ENCODE assay signal across 8 mouse cellular contexts in genomic region chr13:114930996-114931649, GRCm38 (mm10). TPM values are rescaled to one million over a fixed set of nuclear protein-coding genes. Genes with fewer than 3 reads are reported as not detected.
DNase-seq lines count a peak whose midpoint lies in the region; ATAC-seq lines count a peak whose summit lies in the region.

No protein-coding gene starts in this region.

- intact Hi-C loops in heart, postnatal 10 days (cut with DNase I) = loop anchor here (2.0 to 10.0 kb wide), 2 partner anchors 34 to 96 kb away; no protein-coding TSS in a partner anchor

- 0 out of 2 replicates have a peak, but pooled peaks cover 8% of the 10 kb centered on the region for H3K4me1 ChIP-seq in liver, embryonic 12.5 days
- peaks cover 7% of the 10 kb centered on the region; the same call in 1 of the 2 replicates for H3K4me1 ChIP-seq in neural tube, embryonic 12.5 days

- peak; percentile 15 to 17 for DNase-seq in cerebellum, postnatal 10 days
- no peak for DNase-seq in cerebellum, adult 9-10 months
- peak; percentile 10 for DNase-seq in thymus, postnatal 0 days (ENCODE audit: low spot score)
- DNase-seq in thymus, postnatal 25 days = no peak
- DNase-seq in heart, postnatal 10 days = peak; percentile 18 to 29
- DNase-seq in spleen, postnatal 4 days (ENCODE audit: low spot score in 2 of 2) = no peak

- H3K27me3 ChIP-seq in liver, embryonic 12.5 days (replicated peaks) = peaks cover 16% of the 10 kb centered on the region; the same call in 1 of the 2 replicates
- H3K27me3 ChIP-seq in neural tube, embryonic 12.5 days (replicated peaks) = peaks cover 6% of the 10 kb centered on the region

- no peak overlapping the region for H3K27ac ChIP-seq in liver, embryonic 12.5 days
- H3K27ac ChIP-seq in neural tube, embryonic 12.5 days = no peak overlapping the region

- H3K4me2 ChIP-seq in liver, embryonic 12.5 days = peak overlapping the region; percentile 62
- peak overlapping the region; percentile 76 for H3K4me2 ChIP-seq in neural tube, embryonic 12.5 days (replicated peaks)

- 2% methylated on average over 10 of the region's 10 CpGs for WGBS in liver, embryonic 12.5 days (ENCODE audit: insufficient replicate concordance)
- WGBS in neural tube, embryonic 12.5 days = 1% methylated on average over 10 of the region's 10 CpGs

- H3K9me3 ChIP-seq in liver, embryonic 12.5 days (replicated peaks) = no peaks in the 10 kb centered on the region
- no peaks in the 10 kb centered on the region for H3K9me3 ChIP-seq in neural tube, embryonic 12.5 days

- H3K9ac ChIP-seq in liver, embryonic 12.5 days = no peak overlapping the region; the same call in 1 of the 2 replicates
- H3K9ac ChIP-seq in neural tube, embryonic 12.5 days = peak overlapping the region; percentile 44

- peak overlapping the region; percentile 49 for H3K4me3 ChIP-seq in liver, embryonic 12.5 days
- peak overlapping the region; percentile 34 for H3K4me3 ChIP-seq in neural tube, embryonic 12.5 days

- H3K36me3 ChIP-seq in liver, embryonic 12.5 days = no peaks in the 10 kb centered on the region
- H3K36me3 ChIP-seq in neural tube, embryonic 12.5 days = no peaks in the 10 kb centered on the region

- ATAC-seq in liver, embryonic 12.5 days = no peak
- peak; percentile 66; the same call in 1 of the 2 replicates for ATAC-seq in neural tube, embryonic 12.5 days (ENCODE audit: low FRiP score, low read depth)

RNA-seq across cellular contexts. Expression of gene Itga2, which starts 0.8 kb away (rescaled TPM):
- 0.54 and 1.4 TPM in 2 replicates for polyA plus RNA-seq in thymus, postnatal 0 days (2015; fragmentation: Nextera tagmentation; extraction: Ambion mirVana)
- 1 to 10 TPM; 2.8 to 3.6 TPM for total RNA-seq in heart, postnatal 10 days (2021)
- 0.96 and 2.2 TPM in 2 replicates for polyA plus RNA-seq in liver, embryonic 12.5 days (2016; fragmentation: Nextera tagmentation; extraction: Ambion mirVana)
- 1.3 and 3.0 TPM in 2 replicates for polyA plus RNA-seq in neural tube, embryonic 12.5 days (2016; fragmentation: Nextera tagmentation; extraction: Ambion mirVana)

Comparison
In these comparisons a context has a peak if more than half of its experiments do, and no peak if none do; other contexts are left out.
1. DNase-seq: peak in cerebellum, postnatal 10 days (2 of 2), thymus, postnatal 0 days (single experiment) and heart, postnatal 10 days (2 of 2); none in cerebellum, adult 9-10 months (single experiment), thymus, postnatal 25 days (single experiment) and spleen, postnatal 4 days (0 of 2).